Mouse (Mus musculus) forebrain, embryonic 15.5 days (tissue): ENCODE results near the gene Ubac2. TPM values are rescaled to one million over a fixed set of nuclear protein-coding genes. Genes with fewer than 3 reads are reported as not detected.

Experiments used
- ATAC-seq: fragments of 200-750 bp; cut with Nextera tagmentation; replicated peaks from 2 replicates; pipeline ENCODE4 v1.8.0; 2017; ENCODE audit warnings: mild to moderate bottlenecking, moderate TSS enrichment, moderate library complexity
- H3K27ac ChIP-seq: fragments of 300-500 bp; sonication (generic); replicated peaks from 2 replicates; pipeline ENCODE4 v1.5.1; 2015; ENCODE audit warnings: mild to moderate bottlenecking, inconsistent platforms
- H3K27me3 ChIP-seq: fragments of 300-500 bp; sonication (generic); 2 replicates; pipeline ENCODE4 v1.6.1; 2015; ENCODE audit warnings: inconsistent platforms
- H3K36me3 ChIP-seq: fragments of 300-500 bp; sonication (generic); 2 replicates; pipeline ENCODE4 v1.6.1; 2015; ENCODE audit warnings: mild to moderate bottlenecking, inconsistent platforms
- H3K4me1 ChIP-seq: fragments of 300-500 bp; sonication (generic); 2 replicates; pipeline ENCODE4 v1.6.1; 2015; ENCODE audit warnings: inconsistent platforms
- H3K4me2 ChIP-seq: fragments of 300-500 bp; sonication (generic); replicated peaks from 2 replicates; pipeline ENCODE4 v1.6.1; 2015; ENCODE audit warnings: mild to moderate bottlenecking, inconsistent platforms
- H3K4me3 ChIP-seq: fragments of 300-500 bp; sonication (generic); 2 replicates; pipeline ENCODE4 v1.5.1; 2015; ENCODE audit warnings: mild to moderate bottlenecking, inconsistent platforms
- H3K9ac ChIP-seq: fragments of 300-500 bp; sonication (generic); replicated peaks from 2 replicates; pipeline ENCODE4 v1.6.1; 2015; ENCODE audit warnings: mild to moderate bottlenecking, inconsistent platforms
- H3K9me3 ChIP-seq: fragments of 300-500 bp; sonication (generic); 2 replicates; pipeline ENCODE4 v1.6.1; 2016; ENCODE audit warnings: inconsistent platforms
- WGBS: fragments of 180-500 bp; shearing (Covaris S2); methylation state at CpG from one replicate; pipeline ENCODE4 v1.1.7; 2015; ENCODE audit warnings: mixed read lengths; 5-methylcytosine and 5-hydroxymethylcytosine counted together
- polyA plus RNA-seq: library from polyadenylated mRNA; unstranded; fragments of >200 nt; fragmentation: Nextera tagmentation; extraction: Ambion mirVana; gene quantifications from 2 replicates; pipeline ENCODE4 v1.2.1, GENCODE M21; 2015

The Ubac2 gene
- polyA plus RNA-seq, 1 experiment from 2014 or later: 51.8 TPM

GRCm38 (mm10) chr14:121946131-121946530, 67.7 kb downstream of the Ubac2 start:
- WGBS: 86% methylated on average over 5 of the region's 5 CpGs
- Histone ChIP-seq H3K27me3 (no peaks in the 10 kb centered on the region), H3K9ac (no peak overlapping the region), H3K9me3 (no peaks in the 10 kb centered on the region; the same call in 1 of the 2 replicates), H3K4me2 (no peak overlapping the region), H3K4me3 (no peak overlapping the region), H3K27ac (no peak overlapping the region), H3K4me1 (no peaks in the 10 kb centered on the region), H3K36me3 (no peaks in the 10 kb centered on the region; the same call in 1 of the 2 replicates)
- ATAC-seq: no peak

- Histone ChIP-seq H3K4me3 (no peak overlapping the region), H3K27ac (no peak overlapping the region), H3K4me1 (no peaks in the 10 kb centered on the region), H3K4me2 (no peak overlapping the region), H3K9ac (no peak overlapping the region), H3K36me3 (no peaks in the 10 kb centered on the region; the same call in 1 of the 2 replicates), H3K27me3 (no peaks in the 10 kb centered on the region), H3K9me3 (no peaks in the 10 kb centered on the region; the same call in 1 of the 2 replicates)
- WGBS: 77% methylated on average over 8 of the region's 8 CpGs
- no peak for ATAC-seq
Measured at GRCm38 (mm10) chr14:121946728-121947127, 68.3 kb downstream of the Ubac2 start.

GRCm38 (mm10) chr14:121947201-121947760, 68.9 kb downstream of the Ubac2 start:
- no peak overlapping the region for H3K9ac ChIP-seq
- no peaks in the 10 kb centered on the region for H3K27me3 ChIP-seq
- no peaks in the 10 kb centered on the region for H3K4me1 ChIP-seq
- H3K27ac ChIP-seq: no peak overlapping the region
- no peaks in the 10 kb centered on the region; the same call in 1 of the 2 replicates for H3K36me3 ChIP-seq
- no peak for ATAC-seq
- H3K4me2 ChIP-seq: no peak overlapping the region
- H3K9me3 ChIP-seq: no peaks in the 10 kb centered on the region; the same call in 1 of the 2 replicates
- WGBS: 81% methylated on average over 8 of the region's 8 CpGs
- H3K4me3 ChIP-seq: no peak overlapping the region

GRCm38 (mm10) chr14:121947966-121948365, 69.5 kb downstream of the Ubac2 start:
- no peak for ATAC-seq
- Histone ChIP-seq H3K36me3 (no peaks in the 10 kb centered on the region; the same call in 1 of the 2 replicates), H3K4me2 (no peak overlapping the region), H3K4me1 (no peaks in the 10 kb centered on the region), H3K9ac (no peak overlapping the region), H3K9me3 (no peaks in the 10 kb centered on the region; the same call in 1 of the 2 replicates), H3K4me3 (no peak overlapping the region), H3K27ac (no peak overlapping the region), H3K27me3 (no peaks in the 10 kb centered on the region)
- 90% methylated on average over 3 of the region's 3 CpGs for WGBS

GRCm38 (mm10) chr14:121949436-121949835, 71.0 kb downstream of the Ubac2 start:
- Histone ChIP-seq H3K36me3 (no peaks in the 10 kb centered on the region), H3K27me3 (no peaks in the 10 kb centered on the region), H3K4me2 (no peak overlapping the region), H3K4me1 (no peaks in the 10 kb centered on the region), H3K27ac (no peak overlapping the region), H3K9me3 (no peaks in the 10 kb centered on the region), H3K9ac (no peak overlapping the region), H3K4me3 (no peak overlapping the region)
- 93% methylated on average over 3 of the region's 3 CpGs for WGBS
- ATAC-seq: no peak

GRCm38 (mm10) chr14:121949897-121950296, 71.5 kb downstream of the Ubac2 start:
- Histone ChIP-seq H3K36me3 (no peaks in the 10 kb centered on the region), H3K9ac (no peak overlapping the region), H3K4me3 (no peak overlapping the region), H3K4me2 (no peak overlapping the region), H3K9me3 (no peaks in the 10 kb centered on the region), H3K27ac (no peak overlapping the region), H3K27me3 (no peaks in the 10 kb centered on the region), H3K4me1 (no peaks in the 10 kb centered on the region)
- WGBS: 96% methylated on average over 5 of the region's 5 CpGs
- ATAC-seq: no peak

GRCm38 (mm10) chr14:121951399-121952045, 73.1 kb downstream of the Ubac2 start:
- Histone ChIP-seq H3K4me2 (no peak overlapping the region), H3K27me3 (no peaks in the 10 kb centered on the region), H3K4me3 (no peak overlapping the region), H3K4me1 (no peaks in the 10 kb centered on the region), H3K9me3 (no peaks in the 10 kb centered on the region), H3K27ac (no peak overlapping the region), H3K9ac (no peak overlapping the region), H3K36me3 (no peaks in the 10 kb centered on the region)
- WGBS: 93% methylated on average over 2 of the region's 2 CpGs
- no peak for ATAC-seq

- Histone ChIP-seq H3K9ac (no peak overlapping the region), H3K4me1 (no peaks in the 10 kb centered on the region), H3K4me3 (no peak overlapping the region), H3K36me3 (no peaks in the 10 kb centered on the region), H3K4me2 (no peak overlapping the region), H3K27ac (no peak overlapping the region), H3K9me3 (no peaks in the 10 kb centered on the region), H3K27me3 (no peaks in the 10 kb centered on the region)
- no peak for ATAC-seq
- 90% methylated on average over 5 of the region's 5 CpGs for WGBS
Measured at GRCm38 (mm10) chr14:121952046-121952400, 73.6 kb downstream of the Ubac2 start.

GRCm38 (mm10) chr14:121954129-121954528, 75.7 kb downstream of the Ubac2 start:
- ATAC-seq: no peak
- no peaks in the 10 kb centered on the region for H3K9me3 ChIP-seq
- no peak overlapping the region for H3K4me3 ChIP-seq
- no peak overlapping the region for H3K27ac ChIP-seq
- H3K36me3 ChIP-seq: no peaks in the 10 kb centered on the region
- H3K4me2 ChIP-seq: no peak overlapping the region
- 95% methylated on average over 11 of the region's 11 CpGs for WGBS
- no peaks in the 10 kb centered on the region for H3K27me3 ChIP-seq
- no peak overlapping the region for H3K9ac ChIP-seq
- no peaks in the 10 kb centered on the region for H3K4me1 ChIP-seq

GRCm38 (mm10) chr14:121954608-121955007, 76.2 kb downstream of the Ubac2 start:
- H3K27me3 ChIP-seq: no peaks in the 10 kb centered on the region
- no peaks in the 10 kb centered on the region for H3K4me1 ChIP-seq
- ATAC-seq: no peak
- H3K4me2 ChIP-seq: no peak overlapping the region
- H3K27ac ChIP-seq: no peak overlapping the region
- H3K36me3 ChIP-seq: no peaks in the 10 kb centered on the region
- WGBS: 98% methylated on average over 12 of the region's 12 CpGs
- no peak overlapping the region for H3K9ac ChIP-seq
- no peaks in the 10 kb centered on the region for H3K9me3 ChIP-seq
- no peak overlapping the region for H3K4me3 ChIP-seq

- WGBS: 95% methylated on average over 5 of the region's 5 CpGs
- Histone ChIP-seq H3K9ac (no peak overlapping the region), H3K36me3 (no peaks in the 10 kb centered on the region), H3K27ac (no peak overlapping the region), H3K27me3 (no peaks in the 10 kb centered on the region), H3K4me3 (no peak overlapping the region), H3K4me1 (no peaks in the 10 kb centered on the region), H3K4me2 (no peak overlapping the region), H3K9me3 (no peaks in the 10 kb centered on the region)
- ATAC-seq: no peak
Measured at GRCm38 (mm10) chr14:121955176-121955795, 76.9 kb downstream of the Ubac2 start.

- WGBS: 95% methylated on average over 5 of the region's 5 CpGs
- no peaks in the 10 kb centered on the region for H3K36me3 ChIP-seq
- no peak overlapping the region for H3K4me3 ChIP-seq
- ATAC-seq: no peak
- no peaks in the 10 kb centered on the region for H3K9me3 ChIP-seq
- H3K4me1 ChIP-seq: no peaks in the 10 kb centered on the region
- no peak overlapping the region for H3K4me2 ChIP-seq
- no peak overlapping the region for H3K9ac ChIP-seq
- H3K27ac ChIP-seq: no peak overlapping the region
- no peaks in the 10 kb centered on the region for H3K27me3 ChIP-seq
Measured at GRCm38 (mm10) chr14:121956291-121956690, 77.9 kb downstream of the Ubac2 start.
